Mouse (Mus musculus): ENCODE data around the gene Gse1.

DNA sequence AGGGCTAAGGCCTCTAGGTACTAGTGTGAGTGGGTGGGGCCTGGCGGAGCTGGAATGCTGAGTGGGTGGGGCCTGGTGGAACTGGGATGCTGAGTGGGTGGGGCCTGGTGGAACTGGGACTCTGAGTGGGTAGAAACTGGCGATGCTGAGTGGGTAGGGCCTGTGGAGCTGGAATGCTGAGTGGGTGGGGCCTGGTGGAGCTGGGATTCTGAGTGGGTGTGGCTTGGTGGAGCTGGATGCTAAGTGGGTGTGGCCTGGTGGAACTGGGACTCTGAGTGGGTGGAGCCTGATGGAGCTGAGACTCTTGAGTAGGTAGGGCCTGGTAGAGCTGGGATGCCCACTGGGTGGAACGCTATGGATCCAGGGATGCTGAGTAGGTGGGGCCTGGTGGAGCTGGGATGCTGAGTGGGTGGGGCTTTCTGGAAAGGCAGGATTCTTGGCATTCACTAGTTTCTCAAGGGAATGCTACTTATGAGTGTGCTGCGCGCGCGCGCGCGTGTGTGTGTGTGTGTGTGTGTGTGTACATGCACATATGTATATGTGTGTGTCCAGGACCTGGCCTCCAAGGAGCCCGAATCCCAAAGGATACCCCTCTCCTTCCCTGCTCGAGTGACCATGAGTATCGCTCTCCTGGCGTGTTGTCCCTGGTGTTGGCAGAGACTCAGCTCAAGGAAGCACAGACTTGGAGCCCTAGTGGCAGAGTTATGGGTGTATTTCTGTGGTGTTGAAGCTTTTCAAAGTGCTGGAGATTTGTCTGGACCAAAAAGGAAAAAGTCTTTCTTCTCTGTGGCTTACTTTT lies 290.7 kb downstream of the Gse1 start:
- no peak for TF ChIP-seq EP300 (IDR thresholded peaks at IDR 0.05; ENCODE audit: low read depth in 1 of 2, low read length in 2 of 2)
- TF ChIP-seq POLR2A (IDR thresholded peaks at IDR 0.05; ENCODE audit: control insufficient read depth in 1 of 2, insufficient read depth in 1 of 2, low read depth in 1 of 2, low read length in 2 of 2, poor library complexity in 1 of 2), result no peak; a peak in 1 of 4 replicates
- TF ChIP-seq TBP (IDR thresholded peaks at IDR 0.05; ENCODE audit: low read depth, low read length), result no peak
- TF ChIP-seq CTCF (IDR thresholded peaks at IDR 0.05 in 2 of 3, conservative IDR thresholded peaks at IDR 0.05 in 1 of 3; ENCODE audit: control insufficient read depth in 1 of 3, insufficient read depth in 1 of 3, low read depth in 2 of 3, low read length in 3 of 3, poor library complexity in 1 of 3, severe bottlenecking in 1 of 3), result no peak
- TF ChIP-seq CHD2 (IDR thresholded peaks at IDR 0.05; ENCODE audit: low read length), result no peak
- no peak for TF ChIP-seq ZNF384 (IDR thresholded peaks at IDR 0.05; ENCODE audit: low read depth, low read length)
- no peak for TF ChIP-seq MAZ (IDR thresholded peaks at IDR 0.05; ENCODE audit: low read depth, low read length)
- no peak for TF ChIP-seq ELF1 (IDR thresholded peaks at IDR 0.05; ENCODE audit: low read depth, low read length)
- TF ChIP-seq GATA1 (IDR thresholded peaks at IDR 0.05; ENCODE audit: low read depth, low read length), result no peak
- no peak for TF ChIP-seq POLR2AphosphoS2 (IDR thresholded peaks at IDR 0.05; ENCODE audit: low read length)
- TF ChIP-seq MEF2A (IDR thresholded peaks at IDR 0.05; ENCODE audit: extremely low read depth, insufficient replicate concordance, low read depth, low read length, poor library complexity, severe bottlenecking), result no peak
- no peak for TF ChIP-seq USF1 (IDR thresholded peaks at IDR 0.05; ENCODE audit: low read depth, low read length)
- no peak for TF ChIP-seq GABPA (IDR thresholded peaks at IDR 0.05; ENCODE audit: low read depth, low read length)
- TF ChIP-seq KAT2A (conservative IDR thresholded peaks at IDR 0.05; ENCODE audit: low read depth, low read length), result no peak

Data from MEL (cell line).